Mouse (Mus musculus) liver, adult 2 months (tissue): Measurements from ENCODE around the gene Pnrc2. TPM values are rescaled to one million over a fixed set of nuclear protein-coding genes. Genes with fewer than 3 reads are reported as not detected.
A peak's percentile ranks its signal among the peaks of the same experiment; 100 is the strongest.

Experiments
- DNase-seq: peaks from one replicate; pipeline ENCODE4 v3.0.0-alpha.2; 2011; ENCODE audit warnings: low read depth, low spot score; ENCODE audit errors: extremely low read depth
- H3K27ac ChIP-seq: fragments of 200-500 bp; replicated peaks from 2 replicates; pipeline ENCODE4 v1.5.1; 2012; ENCODE audit warnings: low read depth, mild to moderate bottlenecking, control low read depth, inconsistent platforms, low read length; ENCODE audit not compliant: insufficient read depth
- H3K27me3 ChIP-seq: fragments of 200-500 bp; 2 replicates; pipeline ENCODE4 v1.6.1; 2012; ENCODE audit warnings: mild to moderate bottlenecking, moderate library complexity, low read length, inconsistent platforms; ENCODE audit not compliant: control insufficient read depth, insufficient read depth
- H3K36me3 ChIP-seq: fragments of 200-500 bp; 2 replicates; pipeline ENCODE4 v1.6.1; 2012; ENCODE audit warnings: low read length, inconsistent platforms; ENCODE audit not compliant: control insufficient read depth, insufficient read depth
- H3K4me1 ChIP-seq: fragments of 200-500 bp; 2 replicates; pipeline ENCODE4 v1.6.1; 2011; ENCODE audit warnings: low read length; ENCODE audit not compliant: control insufficient read depth, insufficient read depth
- H3K4me3 ChIP-seq: fragments of 200-500 bp; 2 replicates; pipeline ENCODE4 v1.5.1; 2011; ENCODE audit warnings: low read depth, mild to moderate bottlenecking, control low read depth, low read length, moderate library complexity; ENCODE audit not compliant: insufficient read depth
- H3K79me2 ChIP-seq: fragments of 200-500 bp; 2 replicates; pipeline ENCODE4 v1.6.1; 2012; ENCODE audit warnings: inconsistent platforms, mild to moderate bottlenecking, low read length, moderate library complexity; ENCODE audit not compliant: control insufficient read depth, insufficient read depth
- H3K9ac ChIP-seq: fragments of 200-500 bp; 2 replicates; pipeline ENCODE4 v1.6.1; 2012; ENCODE audit warnings: low read depth, mild to moderate bottlenecking, control low read depth, inconsistent platforms, low read length
- CTCF ChIP-seq: fragments of 200-500 bp; IDR thresholded peaks from 2 replicates; pipeline ENCODE4 v1.5.1; 2011; ENCODE audit warnings: low read depth, low read length, control low read depth
- POLR2A ChIP-seq: fragments of 200-500 bp; IDR thresholded peaks from 2 replicates; pipeline ENCODE4 v1.6.1; 2011; ENCODE audit warnings: low read length, control low read depth; ENCODE audit not compliant: insufficient read depth; ENCODE audit errors: extremely low read depth
- WGBS: fragments of 180-500 bp; shearing (Covaris S2); methylation state at CpG from one replicate; pipeline ENCODE4 v1.1.7; 2018; 5-methylcytosine and 5-hydroxymethylcytosine counted together
- polyA plus RNA-seq: library from polyadenylated mRNA; depleted of rRNA; stranded (reverse); fragments of >200 nt; gene quantifications from 2 replicates; pipeline ENCODE4 v1.2.3, GENCODE M21; 2012
- total RNA-seq: library from RNA; depleted of rRNA; stranded (reverse); fragments of >200 nt; gene quantifications from 2 replicates; pipeline ENCODE4 v1.2.3, GENCODE M21; 2014

Pnrc2 gene
- total and polyA plus RNA-seq, 2 experiments: 6.7 to 56.5 TPM

GRCm38 (mm10) chr4:135898380-135899049 lies 24.9 kb upstream of the Pnrc2 start:
- no peak for TF ChIP-seq POLR2A
- no peak for TF ChIP-seq CTCF
- Histone ChIP-seq H3K4me3 (no peak overlapping the region), H3K27ac (no peak overlapping the region), H3K27me3 (no peaks in the 10 kb centered on the region), H3K36me3 (no peaks in the 10 kb centered on the region), H3K79me2 (no peaks in the 10 kb centered on the region), H3K4me1 (no peaks in the 10 kb centered on the region), H3K9ac (no peak overlapping the region)
- WGBS: 45% methylated on average over 9 of the region's 9 CpGs
- peak; percentile 75 for DNase-seq

DNA sequence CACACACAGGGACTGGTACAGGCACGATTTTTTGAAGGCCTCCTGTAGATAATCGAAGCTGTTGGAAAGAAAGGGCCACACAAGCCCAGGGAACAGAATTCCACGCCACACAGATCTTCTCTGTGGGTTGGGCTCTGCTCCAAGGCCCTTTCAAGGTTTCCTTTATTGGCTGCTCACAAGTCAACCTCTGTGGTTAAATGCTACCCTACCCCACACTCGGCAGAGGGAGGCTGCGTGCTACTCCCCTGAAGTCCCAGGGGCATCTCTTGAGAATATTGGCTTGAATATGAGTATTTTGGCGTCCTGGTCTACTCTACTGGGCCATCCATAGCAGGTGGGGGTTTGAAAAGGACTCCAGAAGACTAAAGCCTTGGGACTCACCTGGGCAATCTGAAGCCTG lies 22.5 kb upstream of the Pnrc2 start:
- Histone ChIP-seq H3K4me3 (no peak overlapping the region), H3K4me1 (no peaks in the 10 kb centered on the region), H3K27ac (no peak overlapping the region), H3K27me3 (no peaks in the 10 kb centered on the region), H3K9ac (no peak overlapping the region), H3K36me3 (no peaks in the 10 kb centered on the region), H3K79me2 (no peaks in the 10 kb centered on the region)
- 85% methylated on average over 6 of the region's 6 CpGs for WGBS
- no peak for DNase-seq
- TF ChIP-seq CTCF: no peak

- H3K4me3 ChIP-seq: no peak within 1 kb of the TSS
- no peaks in the 10 kb centered on the region for H3K27me3 ChIP-seq
- H3K4me1 ChIP-seq: no peaks in the 10 kb centered on the region
- H3K9ac ChIP-seq: no peak within 1 kb of the TSS
- no peak for DNase-seq
- no peaks in the 10 kb centered on the region for H3K79me2 ChIP-seq
- H3K27ac ChIP-seq: no peak within 1 kb of the TSS
- 71% methylated on average over 8 of the region's 8 CpGs for WGBS
- no peak for TF ChIP-seq CTCF
- no peak for TF ChIP-seq POLR2A
- H3K36me3 ChIP-seq: no peaks in the 10 kb centered on the region
These were observed 21.5 kb upstream of the Pnrc2 start, which contains the start of gene Cnr2 for GRCm38 (mm10) chr4:135895071-135895571. Gene Cnr2 (plus strand): TSS chr4:135895394.

GRCm38 (mm10) chr4:135892884-135893283 lies 19.2 kb upstream of the Pnrc2 start:
- 72% methylated on average over 4 of the region's 4 CpGs for WGBS
- no peak for DNase-seq
- no peak for TF ChIP-seq POLR2A
- no peak for TF ChIP-seq CTCF
- Histone ChIP-seq H3K79me2 (no peaks in the 10 kb centered on the region), H3K36me3 (no peaks in the 10 kb centered on the region), H3K9ac (no peak overlapping the region), H3K27me3 (no peaks in the 10 kb centered on the region), H3K4me3 (no peak overlapping the region), H3K27ac (no peak overlapping the region), H3K4me1 (no peaks in the 10 kb centered on the region)

DNA sequence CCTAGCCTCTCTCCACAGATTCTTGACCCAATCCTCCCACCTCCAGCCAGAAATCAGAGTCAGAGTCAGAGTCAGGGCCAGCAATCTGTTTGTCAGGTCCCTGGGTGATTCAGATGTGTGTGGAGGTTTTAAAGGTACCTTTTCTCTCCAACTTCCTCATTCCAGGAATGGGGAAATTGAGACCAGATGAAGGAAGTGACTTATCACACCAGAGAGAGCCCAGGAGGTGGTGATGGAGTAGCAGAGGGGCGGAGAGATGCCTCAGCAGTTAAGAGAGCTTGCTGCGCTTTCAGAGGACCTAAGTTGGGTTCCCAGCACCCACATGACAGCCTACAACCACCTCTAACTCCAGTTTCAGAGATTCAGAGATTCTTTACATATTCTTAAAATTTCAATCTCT lies 17.9 kb upstream of the Pnrc2 start:
- H3K4me3 ChIP-seq: no peak overlapping the region
- H3K27me3 ChIP-seq: no peaks in the 10 kb centered on the region
- no peaks in the 10 kb centered on the region for H3K36me3 ChIP-seq
- WGBS: 98% methylated on average over 2 of the region's 2 CpGs
- no peak overlapping the region for H3K9ac ChIP-seq
- no peak for DNase-seq
- no peaks in the 10 kb centered on the region for H3K4me1 ChIP-seq
- H3K27ac ChIP-seq: no peak overlapping the region
- TF ChIP-seq CTCF (no peak), POLR2A (no peak)
- no peaks in the 10 kb centered on the region for H3K79me2 ChIP-seq

DNA sequence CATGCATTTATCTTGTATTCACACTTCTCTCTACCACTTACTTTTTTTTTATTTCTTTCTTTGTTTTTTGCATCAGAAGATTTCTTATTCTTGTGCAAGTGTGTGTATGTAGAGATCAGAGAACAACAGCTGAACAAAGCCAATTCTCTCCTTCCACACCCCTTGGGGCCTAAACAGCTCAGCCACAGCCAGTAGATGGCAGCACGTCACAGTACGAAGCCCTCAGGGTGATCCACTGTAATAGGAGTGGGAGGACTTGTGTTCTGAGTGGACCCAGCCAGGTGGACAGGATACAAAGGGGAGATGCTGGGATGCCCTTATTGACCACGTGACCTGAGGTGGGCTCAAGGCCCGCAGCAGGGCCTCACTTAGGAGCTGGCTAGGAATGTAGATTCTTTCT lies 16.2 kb upstream of the Pnrc2 start:
- peak; percentile 64 for DNase-seq
- no peaks in the 10 kb centered on the region for H3K36me3 ChIP-seq
- no peaks in the 10 kb centered on the region for H3K27me3 ChIP-seq
- TF ChIP-seq CTCF (peak; percentile 97), POLR2A (no peak)
- H3K79me2 ChIP-seq: no peaks in the 10 kb centered on the region
- WGBS: 3% methylated on average over 4 of the region's 4 CpGs
- no peaks in the 10 kb centered on the region for H3K4me1 ChIP-seq
- H3K9ac ChIP-seq: no peak overlapping the region
- H3K4me3 ChIP-seq: no peak overlapping the region
- H3K27ac ChIP-seq: no peak overlapping the region
